Mouse (Mus musculus) cerebellum, adult 2 months (tissue): Measurements from ENCODE around the gene Ppp2r3a.

Experiments used
- CTCF ChIP-seq: fragments of 200-500 bp; IDR thresholded peaks from 2 replicates; pipeline ENCODE4 v1.5.1; 2011; ENCODE audit warnings: low read depth, mild to moderate bottlenecking, control low read depth, low read length, moderate library complexity, borderline replicate concordance; ENCODE audit not compliant: insufficient read depth
- POLR2A ChIP-seq: fragments of 200-500 bp; IDR thresholded peaks from 2 replicates; pipeline ENCODE4 v1.6.1; 2011; ENCODE audit warnings: low read length, control low read depth, borderline replicate concordance; ENCODE audit not compliant: insufficient read depth

GRCm38 (mm10) chr9:101290876-101291275 lies 39.3 kb upstream of the Ppp2r3a start:
- TF ChIP-seq CTCF = no peak
- no peak for TF ChIP-seq POLR2A
